Mouse (Mus musculus) liver, adult 2 months (tissue): Measurements from ENCODE around the gene Cmklr1.

Source experiments
- CTCF ChIP-seq: fragments of 200-500 bp; IDR thresholded peaks from 2 replicates; pipeline ENCODE4 v1.5.1; 2011; ENCODE audit warnings: low read depth, low read length, control low read depth
- POLR2A ChIP-seq: fragments of 200-500 bp; IDR thresholded peaks from 2 replicates; pipeline ENCODE4 v1.6.1; 2011; ENCODE audit warnings: low read length, control low read depth; ENCODE audit not compliant: insufficient read depth; ENCODE audit errors: extremely low read depth

DNA sequence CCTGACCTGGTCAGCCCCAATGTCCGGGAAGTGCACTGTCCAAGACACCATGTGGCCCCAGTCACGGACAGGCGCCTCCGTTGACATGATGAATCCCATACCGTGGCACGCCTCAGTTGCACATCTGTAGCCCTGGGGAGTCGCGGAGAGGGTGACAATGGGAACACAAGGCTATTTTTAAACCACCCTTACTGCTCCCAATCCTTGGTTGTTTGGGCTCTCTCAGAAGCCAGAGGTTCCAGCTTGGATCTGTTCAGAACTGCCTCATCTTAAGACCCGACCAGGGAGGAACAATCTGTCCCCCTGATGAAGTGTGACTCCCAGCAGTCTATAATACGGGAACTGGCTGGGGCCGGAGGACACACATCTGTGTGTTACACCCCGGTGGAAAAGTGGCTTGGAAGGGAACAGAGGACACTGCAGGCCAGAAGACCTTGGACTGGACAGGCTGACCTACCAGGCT lies 38.4 kb downstream of the Cmklr1 start:
- TF ChIP-seq CTCF = no peak
- no peak for TF ChIP-seq POLR2A
